Comparison of ENCODE assay signal across 21 mouse cellular contexts in genomic region chr12:75492549-75493327, GRCm38 (mm10).
"Had no signal": no experiment of that assay in that cellular context is flagged by ENCODE, and none has a peak within 500 bp of the region (broad histone marks: within the 10 kb centered on the region; RNA-seq: fewer than 3 reads in every experiment).

No protein-coding gene starts in this region.

- H3K9ac ChIP-seq: forebrain, postnatal 0 days; heart, embryonic 12.5 days; hindbrain, embryonic 13.5 days; hindbrain, embryonic 15.5 days; kidney, embryonic 15.5 days; limb, embryonic 13.5 days; limb, embryonic 15.5 days; liver, embryonic 14.5 days had no signal

- DNase-seq: forebrain, postnatal 0 days; gastrocnemius, postnatal 14 days; gastrocnemius, postnatal 36 days; heart, adult 18-20 months; heart, postnatal 10 days; kidney, postnatal 10 days; kidney, postnatal 25 days; layer of hippocampus, adult 9-11 months; layer of hippocampus, postnatal 36 days; left cerebral cortex, postnatal 4 days; lung, adult 18-20 months had no signal

- ATAC-seq: forebrain, postnatal 0 days; hindbrain, postnatal 0 days had no signal

- H3K36me3 ChIP-seq: heart, embryonic 12.5 days; hindbrain, embryonic 15.5 days had no signal

- H3K27me3 ChIP-seq: heart, embryonic 12.5 days; hindbrain, embryonic 13.5 days; hindbrain, embryonic 15.5 days; kidney, embryonic 15.5 days; limb, embryonic 13.5 days; limb, embryonic 15.5 days had no signal

- H3K9me3 ChIP-seq: heart, embryonic 10.5 days; heart, embryonic 12.5 days; hindbrain, embryonic 13.5 days; hindbrain, embryonic 15.5 days; kidney, embryonic 15.5 days; limb, embryonic 13.5 days; limb, embryonic 15.5 days had no signal

- H3K4me2 ChIP-seq: heart, embryonic 12.5 days; hindbrain, embryonic 13.5 days; hindbrain, embryonic 15.5 days; kidney, embryonic 15.5 days; limb, embryonic 13.5 days; limb, embryonic 15.5 days; liver, embryonic 11.5 days had no signal

- H3K4me1 ChIP-seq: hindbrain, embryonic 13.5 days; hindbrain, embryonic 15.5 days; kidney, embryonic 15.5 days; limb, embryonic 13.5 days; limb, embryonic 15.5 days had no signal

- H3K4me3 ChIP-seq: heart, embryonic 10.5 days; heart, embryonic 12.5 days; hindbrain, embryonic 13.5 days; hindbrain, embryonic 15.5 days; kidney, embryonic 15.5 days; limb, embryonic 13.5 days; limb, embryonic 15.5 days had no signal

- H3K27ac ChIP-seq: heart, embryonic 10.5 days; hindbrain, embryonic 13.5 days; hindbrain, embryonic 15.5 days; hindbrain, postnatal 0 days; kidney, embryonic 15.5 days; limb, embryonic 13.5 days; limb, embryonic 15.5 days; liver, embryonic 14.5 days had no signal
